Mouse (Mus musculus) left cerebral cortex, postnatal 14 days (tissue): ENCODE data around the gene Ano6. TPM values are rescaled to one million over a fixed set of nuclear protein-coding genes. Genes with fewer than 3 reads are reported as not detected.

Experiments
- DNase-seq, 2 experiments: peaks; one replicate each; pipeline ENCODE4 v3.0.0; 2021 to 2022; ENCODE audit warnings: low spot score in 2 of 2, mixed read lengths in 1 of 2
- intact Hi-C: fragments of 180-260 bp; cut with DNase I; formaldehyde crosslinking; loops from one replicate; pipeline ENCODE4 v1.15.1; 2025
- total RNA-seq, 2 experiments: library from RNA; stranded (reverse); gene quantifications; 2 replicates each; pipeline ENCODE4 v1.2.3; 2021

Gene Ano6
- total RNA-seq, 2 experiments from 2014 or later: 16.9 to 22.0 TPM

DNA sequence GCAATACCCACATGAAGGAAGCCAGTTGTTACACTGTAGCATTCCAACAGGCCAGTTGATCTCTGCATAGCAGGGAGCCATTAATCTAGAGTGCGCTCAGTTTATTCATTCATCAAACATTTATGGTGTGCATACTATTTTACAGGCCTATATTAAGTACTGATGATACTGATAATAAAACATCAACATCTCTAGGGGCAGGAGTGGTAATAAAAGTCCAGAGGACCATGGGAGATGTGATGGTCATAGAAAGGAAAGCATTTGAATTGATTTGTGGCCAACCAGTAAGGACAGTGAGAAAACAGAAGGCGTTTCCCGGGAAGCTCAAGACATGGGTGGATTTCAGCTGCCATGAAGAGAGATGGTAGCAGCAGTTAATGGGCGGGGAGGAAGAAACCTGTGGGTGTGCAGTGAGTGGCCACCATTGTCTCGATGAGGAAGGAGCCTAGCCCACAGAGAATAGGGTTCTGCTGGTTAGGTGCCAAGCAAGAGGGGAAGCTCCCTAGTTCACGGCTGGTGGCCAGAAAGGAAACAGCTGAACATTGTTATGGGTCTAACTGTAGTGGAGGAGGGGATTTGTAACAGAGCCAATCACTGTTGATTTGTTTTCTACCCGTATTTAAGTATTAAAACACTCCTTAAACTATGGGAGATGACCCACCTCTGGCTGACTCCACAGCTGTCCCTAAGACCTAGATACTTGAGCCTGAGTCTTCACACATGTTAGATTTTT lies 115.5 kb downstream of the Ano6 start:
- peak; percentile 32 to 55 for DNase-seq
- intact Hi-C loops: no loop called here

DNA sequence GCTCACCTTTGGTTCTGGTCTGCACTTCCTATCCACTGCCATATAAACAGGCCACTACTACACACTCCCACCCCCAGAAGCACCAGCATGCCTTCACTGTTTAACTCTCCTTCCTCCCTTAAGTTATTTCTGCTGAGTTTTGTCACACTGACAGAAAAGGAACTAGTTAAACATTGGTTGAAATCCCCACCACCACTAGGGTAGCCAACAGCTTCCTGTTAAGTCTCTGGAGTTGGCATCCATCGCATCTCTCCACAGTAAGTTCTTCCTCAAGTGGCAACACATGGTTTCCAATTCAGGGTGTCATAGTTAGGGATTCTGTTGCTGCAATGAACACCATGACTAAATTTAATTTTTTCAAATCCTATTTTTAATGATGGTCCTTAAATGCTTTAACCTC lies 116.2 kb downstream of the Ano6 start:
- intact Hi-C loops: no loop called here
- DNase-seq: no peak

DNA sequence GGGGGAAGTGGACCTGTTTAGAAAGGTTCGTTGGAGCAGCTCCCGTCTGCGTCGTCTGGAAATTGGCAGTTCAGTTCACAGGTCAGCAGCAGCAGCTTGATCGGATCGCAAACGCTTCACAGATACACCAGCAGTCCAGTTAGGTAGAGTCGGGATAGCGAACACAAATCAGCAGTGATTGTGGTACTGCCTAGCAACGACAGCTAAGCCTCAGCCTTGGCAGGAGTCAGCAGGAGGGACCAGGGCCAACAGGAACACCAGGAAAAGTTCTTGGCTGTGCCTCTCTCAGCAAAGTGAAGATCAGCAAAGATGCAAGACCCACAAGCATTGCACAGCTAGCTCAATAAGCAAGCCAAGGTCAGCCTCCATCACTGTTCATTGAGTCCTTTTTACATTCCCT lies 116.7 kb downstream of the Ano6 start:
- peak; percentile 42 to 71 for DNase-seq
- intact Hi-C loops: no loop called here

DNA sequence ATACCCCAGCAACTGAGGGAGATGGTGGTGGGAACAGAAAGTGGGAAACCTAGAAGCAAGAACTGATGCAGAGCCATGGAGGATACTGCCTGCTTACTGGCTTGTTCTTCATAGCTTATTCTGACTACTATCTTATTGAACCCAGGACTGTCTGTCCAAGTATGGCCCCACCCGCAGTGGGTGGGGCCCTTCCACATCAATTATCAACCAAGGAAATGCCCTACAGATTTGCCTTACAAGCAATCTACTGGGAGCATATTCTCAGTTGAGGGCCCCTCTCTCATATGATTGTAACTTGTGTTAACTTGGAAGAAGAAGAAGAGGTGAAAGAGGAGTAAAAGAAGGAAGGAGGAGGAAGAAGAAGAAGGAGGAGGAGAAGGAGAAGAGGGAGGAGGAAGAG lies 117.3 kb downstream of the Ano6 start:
- intact Hi-C loops: no loop called here
- no peak for DNase-seq

DNA sequence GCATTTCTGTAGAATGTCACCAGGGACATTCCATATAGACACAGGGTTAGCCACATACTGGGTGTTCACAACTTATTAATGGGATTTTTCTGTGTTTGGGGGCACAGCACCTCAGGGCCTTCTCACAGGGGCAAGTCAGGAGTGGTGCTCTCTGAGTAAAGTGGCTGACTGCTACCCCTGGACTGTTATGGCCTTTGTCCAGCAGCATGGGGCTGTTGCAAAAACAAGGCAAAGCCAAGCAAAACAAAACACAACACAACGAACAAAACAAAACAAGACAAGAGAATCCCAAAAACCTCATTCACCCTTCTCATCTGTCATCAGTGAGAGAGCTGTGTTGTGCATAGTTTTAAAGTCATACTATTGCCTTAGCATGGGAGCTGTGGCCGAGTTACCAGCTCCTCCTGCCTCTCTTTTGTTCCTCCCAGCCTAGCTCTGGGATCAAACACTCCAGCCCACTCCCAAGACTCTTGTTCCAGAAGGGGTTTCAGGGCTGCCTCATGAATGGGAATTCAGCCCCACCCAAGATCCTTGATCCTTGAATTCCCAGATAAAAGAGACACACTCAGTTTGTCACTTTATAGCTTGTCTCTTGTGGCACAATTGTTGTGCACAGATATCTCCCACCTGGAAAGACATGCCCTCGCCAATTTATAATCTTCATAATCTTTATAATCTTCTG lies 119.6 kb downstream of the Ano6 start:
- no peak for DNase-seq
- intact Hi-C loops: no loop called here

DNA sequence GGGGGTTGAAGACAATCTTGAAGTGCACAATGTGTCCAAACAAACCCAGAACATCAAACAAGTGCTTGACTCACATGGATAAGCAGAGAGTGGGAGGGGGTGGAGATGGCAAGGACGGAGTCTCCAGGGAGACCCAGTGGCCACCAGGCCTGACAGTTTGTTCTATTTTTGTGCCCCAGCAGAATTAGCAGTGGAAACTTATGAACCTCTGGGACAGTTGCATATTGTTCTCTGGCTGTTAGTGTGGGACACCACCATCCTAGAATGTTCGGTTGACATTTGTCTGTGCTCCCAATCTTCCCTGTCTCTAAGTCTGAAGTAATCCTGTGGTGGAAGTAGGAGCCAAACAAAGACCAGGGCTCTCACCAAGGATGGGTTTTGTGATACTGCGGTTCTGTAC lies 124.3 kb downstream of the Ano6 start:
- no peak for DNase-seq
- intact Hi-C loops: no loop called here

DNA sequence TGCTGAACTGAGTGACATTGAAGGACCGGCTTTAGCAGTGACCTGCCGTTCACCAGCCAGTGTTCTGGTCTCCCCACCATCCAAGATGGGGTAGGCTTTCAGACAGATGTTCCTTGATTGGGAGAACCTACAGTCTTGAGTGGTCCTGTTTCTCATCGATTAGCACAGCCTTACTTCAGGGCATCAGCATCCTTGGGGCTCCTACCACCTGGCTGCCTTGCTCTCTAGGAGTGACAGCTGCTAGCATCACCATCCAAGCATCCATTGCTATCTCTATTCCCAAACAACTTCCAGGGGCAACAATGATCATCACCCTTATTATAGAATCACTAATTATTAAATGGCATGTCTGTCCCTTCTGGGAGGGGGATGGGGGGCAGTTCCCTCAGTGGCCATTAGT lies 124.8 kb downstream of the Ano6 start:
- intact Hi-C loops: no loop called here
- no peak for DNase-seq

DNA sequence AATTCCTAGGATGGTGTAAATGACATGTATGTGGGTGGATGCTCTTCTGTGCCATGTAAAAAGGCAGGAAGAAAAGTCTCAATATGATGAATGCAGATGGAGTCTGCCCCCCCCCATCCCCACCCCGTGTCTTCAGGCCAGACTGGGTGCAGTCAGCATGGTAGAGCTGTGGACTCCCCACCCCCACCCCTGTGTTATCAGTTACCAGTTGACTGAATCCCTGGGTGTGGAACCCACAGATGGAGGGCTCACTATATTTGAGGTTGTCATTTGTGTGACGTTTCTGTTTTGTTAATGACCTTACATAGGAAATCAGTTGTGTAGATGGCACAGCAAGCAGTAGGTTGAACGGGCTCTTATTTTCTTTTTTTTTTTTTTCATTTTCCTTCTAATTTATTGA lies 126.7 kb downstream of the Ano6 start:
- intact Hi-C loops: no loop called here
- DNase-seq: no peak

DNA sequence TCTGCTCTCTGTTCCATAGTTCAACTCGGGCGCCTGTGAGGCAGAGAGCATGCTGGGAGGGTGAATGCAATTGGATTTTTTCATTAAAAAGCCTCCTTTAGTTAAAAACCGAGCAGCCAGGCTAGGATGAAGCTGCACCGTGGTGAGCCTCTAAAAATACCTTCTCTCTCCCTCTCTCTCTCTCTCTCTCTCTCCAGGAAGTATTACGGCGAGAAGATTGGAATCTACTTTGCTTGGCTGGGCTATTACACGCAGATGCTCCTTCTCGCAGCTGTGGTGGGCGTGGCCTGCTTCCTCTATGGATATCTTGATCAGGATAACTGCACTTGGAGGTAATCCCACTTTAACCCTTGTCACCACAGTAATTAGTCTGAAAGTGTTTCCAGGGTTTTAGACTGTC lies 129.4 kb downstream of the Ano6 start:
- peak; percentile 49 to 57 for DNase-seq
- intact Hi-C loops: no loop called here

DNA sequence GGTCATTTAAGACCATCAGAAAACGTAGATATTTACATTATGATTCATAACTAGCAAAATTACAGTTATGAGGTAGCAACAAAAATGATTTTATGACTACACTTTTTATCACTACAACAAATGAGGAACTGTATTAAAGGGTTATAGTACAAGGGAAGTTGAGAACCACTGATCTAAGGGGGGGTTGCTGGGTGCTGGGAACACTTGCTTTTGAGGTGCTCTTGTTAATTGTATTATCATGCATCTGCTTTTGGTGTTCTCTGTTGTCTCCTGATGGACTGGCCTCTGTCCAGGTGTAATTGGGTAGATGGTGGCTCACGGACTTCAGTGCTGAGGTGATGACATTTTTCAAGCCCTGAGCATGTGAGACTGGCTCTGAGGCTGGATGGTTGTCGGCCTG lies 130.4 kb downstream of the Ano6 start:
- DNase-seq: no peak
- intact Hi-C loops: no loop called here

DNA sequence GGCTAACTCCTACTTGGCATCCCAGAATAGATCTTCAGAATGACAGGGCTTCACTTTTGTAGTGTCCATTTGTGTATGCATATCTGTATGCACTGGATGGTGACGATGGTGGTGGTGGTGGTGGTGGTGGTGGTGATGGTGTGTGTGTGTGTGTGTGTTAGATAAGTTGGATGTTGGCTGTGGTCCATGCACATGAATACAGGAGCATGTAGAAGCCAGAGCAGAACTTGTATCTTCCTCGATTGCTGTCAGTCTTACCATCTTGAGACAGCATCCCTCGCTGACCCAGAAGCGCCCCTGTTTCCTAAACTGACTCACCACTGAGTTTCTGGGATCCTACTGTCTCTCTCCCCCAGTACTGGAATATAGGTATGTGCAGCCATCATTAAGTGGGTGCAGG lies 131.0 kb downstream of the Ano6 start:
- no peak for DNase-seq

DNA sequence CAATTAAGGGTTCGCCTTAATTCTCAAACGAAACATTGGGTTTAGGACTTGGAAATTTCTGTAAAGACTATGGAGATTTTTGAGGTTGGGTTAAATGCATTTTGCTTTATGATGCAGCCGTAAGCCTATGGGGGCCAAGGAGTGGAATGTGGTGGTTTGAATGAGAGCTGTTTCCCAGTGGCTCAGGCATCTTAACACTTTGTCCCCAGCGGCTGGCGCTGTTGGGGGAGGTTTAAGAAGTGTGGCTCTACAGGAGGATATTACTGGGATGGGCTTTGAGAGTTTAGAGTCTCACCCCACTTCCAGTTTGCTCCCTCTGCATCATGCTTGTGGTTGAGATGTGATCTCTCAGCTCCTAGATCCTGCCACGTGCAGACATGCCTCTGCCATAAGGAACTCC lies 131.9 kb downstream of the Ano6 start:
- intact Hi-C loops: no loop called here
- no peak for DNase-seq

More for the DNA sequence above, 131.0 kb downstream of the Ano6 start:
- intact Hi-C loops: no loop called here

DNA sequence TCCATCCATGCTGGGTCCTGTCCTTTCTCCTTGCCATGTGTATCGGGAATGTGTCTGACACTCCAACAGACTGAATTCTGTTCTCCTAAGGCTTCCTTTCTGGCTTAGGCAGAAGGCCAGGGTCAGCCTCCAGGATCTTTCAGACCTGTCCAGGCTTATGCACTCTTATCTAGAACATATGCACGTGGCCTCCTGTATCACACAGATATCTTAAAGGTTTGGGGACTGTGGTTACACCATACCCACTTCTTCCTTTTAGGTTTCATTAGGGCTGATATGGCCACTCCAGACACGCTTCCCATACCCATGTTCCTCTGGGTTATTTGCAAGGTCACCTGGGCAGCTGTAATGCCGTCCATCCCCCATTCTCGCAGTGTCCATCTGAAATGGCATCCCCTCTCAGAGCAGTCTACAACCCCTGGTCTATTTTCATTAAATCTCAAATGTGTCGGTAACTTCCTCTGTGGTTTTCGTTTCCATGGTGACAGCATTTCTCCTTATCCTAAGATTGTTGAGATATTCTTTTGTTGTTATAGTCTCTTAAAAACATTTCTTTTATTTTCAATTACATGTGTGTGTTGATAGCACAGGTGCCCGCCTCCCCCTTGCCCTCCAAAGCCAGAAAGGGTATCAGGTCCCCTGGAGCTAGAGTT lies 134.8 kb downstream of the Ano6 start:
- DNase-seq: no peak
- intact Hi-C loops: no loop called here

DNA sequence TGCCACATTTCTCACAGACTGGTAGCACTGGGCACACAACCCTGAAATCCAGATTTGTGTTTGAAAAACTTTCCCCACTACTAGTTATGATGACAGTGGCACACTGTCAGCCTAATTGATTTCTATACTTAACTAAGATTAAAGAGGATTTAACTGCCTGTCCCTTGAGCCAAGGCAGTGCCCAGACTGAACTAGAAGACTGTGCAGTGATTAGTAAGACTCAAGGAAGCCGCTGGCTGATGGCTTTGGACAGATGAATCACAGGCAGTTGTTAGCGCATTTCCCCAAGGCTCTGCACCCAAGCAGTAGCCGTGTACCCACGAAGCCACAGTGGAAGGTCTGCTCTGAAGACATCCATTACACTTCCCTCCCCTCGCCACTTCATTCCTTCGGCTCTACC lies 138.4 kb downstream of the Ano6 start:
- intact Hi-C loops: no loop called here
- no peak for DNase-seq

DNA sequence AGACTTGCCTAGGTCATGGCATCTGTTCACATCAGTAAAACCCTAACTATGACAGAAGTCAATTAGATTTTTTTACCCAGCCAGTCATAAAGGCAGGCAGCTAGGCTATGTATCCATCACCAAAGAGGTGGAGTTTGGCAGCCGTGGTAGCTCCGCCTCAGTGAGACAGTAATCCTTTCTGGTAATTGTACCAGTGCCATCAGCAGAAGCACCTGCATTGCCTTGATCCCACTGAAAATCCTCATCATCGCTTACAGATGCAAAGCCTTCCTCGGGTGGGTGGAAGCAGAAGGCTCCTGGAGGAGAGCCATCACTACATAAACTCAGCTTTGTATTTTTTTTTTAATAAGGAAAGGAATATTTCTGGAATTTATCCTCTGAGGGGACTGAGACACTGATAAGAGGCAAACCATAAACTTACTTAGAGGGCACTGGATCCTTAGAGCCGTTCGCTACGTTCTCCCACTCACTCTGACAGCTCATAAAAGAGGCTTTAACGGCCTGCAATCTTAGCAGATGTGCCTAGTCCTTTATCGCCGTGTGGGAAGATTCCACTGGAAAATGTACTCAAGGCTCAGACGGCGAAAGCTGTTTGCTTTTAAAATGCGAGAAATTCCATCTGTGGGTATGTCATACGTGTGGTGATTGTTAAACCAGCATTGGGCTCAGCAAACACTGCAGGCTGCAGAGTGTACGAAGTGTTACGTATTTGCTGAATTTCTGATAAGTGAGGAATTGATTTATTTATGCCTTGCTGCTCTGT lies 140.6 kb downstream of the Ano6 start:
- DNase-seq: peak; percentile 55 to 85
- intact Hi-C loops: loop anchor here (10.0 kb wide), 1 partner anchor 354 kb away; the partner anchor contains the start of gene Arid2

DNA sequence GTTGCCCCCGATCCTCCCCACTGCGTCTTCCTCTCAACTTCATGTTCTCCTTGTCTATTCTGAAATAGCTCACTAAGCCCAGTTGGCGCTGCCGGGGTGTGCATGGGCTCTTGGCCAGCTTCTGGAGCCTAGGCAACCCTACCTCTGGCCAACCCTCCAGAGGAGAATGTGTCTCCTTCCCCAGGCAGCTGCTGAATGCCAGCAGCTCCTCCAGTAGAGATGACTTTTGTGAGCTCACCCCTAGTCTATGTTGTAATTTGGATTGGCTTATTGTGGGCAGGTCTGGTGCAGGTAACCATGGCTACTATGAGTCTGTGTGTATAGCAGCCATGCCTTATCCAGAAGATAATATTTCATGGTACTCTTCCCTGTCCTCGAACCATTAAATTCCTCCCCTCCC lies 141.7 kb downstream of the Ano6 start:
- peak; percentile 64 to 88 for DNase-seq
- intact Hi-C loops: loop anchor here (10.0 kb wide), 1 partner anchor 352 kb away; the partner anchor contains the start of gene Arid2

DNA sequence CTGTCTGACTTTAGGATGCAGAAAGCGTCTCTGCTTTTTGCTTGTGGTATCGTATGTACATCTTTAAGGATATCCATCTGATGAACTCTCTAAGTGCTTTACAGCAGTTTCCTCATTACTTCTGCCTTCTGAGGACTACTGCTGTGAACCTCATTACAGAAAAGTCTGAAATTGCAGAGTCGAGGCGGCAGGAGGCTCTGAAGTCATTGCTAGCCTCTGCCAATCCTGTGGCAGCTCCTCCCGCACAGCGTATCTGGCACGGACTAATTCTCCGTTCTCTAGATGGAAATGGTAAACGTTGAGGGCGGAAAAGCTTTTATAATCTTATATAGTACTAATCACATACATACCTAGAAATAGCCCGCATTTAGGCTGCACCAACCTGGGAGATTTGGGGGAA lies 144.5 kb downstream of the Ano6 start:
- DNase-seq: peak; percentile 54 to 75
- intact Hi-C loops: loop anchor here (10.0 kb wide), 1 partner anchor 350 kb away; the partner anchor contains the start of gene Arid2

DNA sequence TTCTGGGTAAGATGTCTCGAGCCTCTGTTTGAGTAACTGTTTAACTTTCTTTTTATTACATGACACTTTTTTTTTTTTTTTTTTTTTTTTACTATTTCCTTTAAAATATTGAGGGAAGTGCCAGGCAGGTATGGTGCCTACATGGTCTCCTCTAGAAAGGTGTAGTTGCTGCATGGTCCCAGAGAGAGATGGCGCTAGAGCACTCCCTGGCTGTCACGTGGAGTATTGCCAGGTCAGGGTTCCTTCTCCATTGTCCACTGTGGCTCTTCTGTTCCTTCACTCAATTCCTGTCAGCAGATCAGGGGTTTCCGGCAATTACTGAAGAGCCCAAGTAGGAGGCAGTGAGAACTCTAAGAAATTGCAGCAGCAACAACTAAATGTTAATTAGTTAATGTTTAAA lies 152.8 kb downstream of the Ano6 start:
- DNase-seq: no peak
- intact Hi-C loops: loop anchor here (10.0 kb wide), 1 partner anchor 169 kb away; no protein-coding TSS in a partner anchor

DNA sequence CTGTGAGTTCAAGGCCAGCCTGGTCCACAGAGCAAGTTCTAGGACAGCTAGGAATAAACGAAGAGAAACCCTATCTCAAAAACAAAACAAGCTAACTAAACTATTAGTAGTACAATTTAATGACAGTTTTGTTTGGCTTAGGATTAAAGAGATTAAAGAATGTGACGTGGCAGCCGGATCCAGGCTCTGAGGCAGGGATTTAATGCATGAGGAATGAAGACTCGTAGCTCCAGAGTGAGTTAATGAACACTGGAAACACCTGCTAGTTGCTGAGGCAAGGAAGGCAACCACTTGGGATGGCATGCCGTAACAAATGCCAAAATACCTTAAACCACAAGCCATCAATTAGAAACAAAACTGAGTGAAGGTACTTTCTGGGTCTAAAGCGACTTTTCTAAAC lies 153.7 kb downstream of the Ano6 start:
- no peak for DNase-seq
- intact Hi-C loops: loop anchor here (10.0 kb wide), 1 partner anchor 169 kb away; no protein-coding TSS in a partner anchor
